Mouse (Mus musculus) megakaryocyte, embryonic 14.5 days (primary cell): ENCODE measurements around the gene Akr1c18. TPM values are rescaled to one million over a fixed set of nuclear protein-coding genes. Genes with fewer than 3 reads are reported as not detected.
"Not testable (repeated sequence)": the region's sequence is repeated elsewhere in the genome, so short reads cannot be mapped to it uniquely, and the experiment has no call there.

Experiments used
- H3K27me3 ChIP-seq: replicated peaks from 2 replicates; pipeline ENCODE3; 2012; ENCODE audit warnings: inconsistent platforms
- H3K36me3 ChIP-seq: replicated peaks from 2 replicates; pipeline ENCODE3; 2012; ENCODE audit warnings: low read length, inconsistent platforms, mixed read lengths
- H3K4me1 ChIP-seq: 2 replicates; pipeline ENCODE4 v1.6.1; 2012; ENCODE audit warnings: inconsistent platforms
- H3K4me3 ChIP-seq: replicated peaks from 2 replicates; pipeline ENCODE3; 2012; ENCODE audit warnings: moderate library complexity, mild to moderate bottlenecking, inconsistent platforms
- H3K9me3 ChIP-seq: 2 replicates; pipeline ENCODE4 v1.6.1; 2012; ENCODE audit warnings: inconsistent platforms
- FLI1 ChIP-seq: IDR thresholded peaks from 2 replicates; pipeline ENCODE4 v1.6.1; 2012; ENCODE audit warnings: low read length, inconsistent platforms, mixed read lengths
- GATA1 ChIP-seq: IDR thresholded peaks from 3 replicates; pipeline ENCODE4 v1.6.1; 2012; ENCODE audit warnings: mixed read lengths, low read length, inconsistent platforms, borderline replicate concordance
- polyA plus RNA-seq: library from polyadenylated mRNA; stranded (reverse); fragments of >175 nt; gene quantifications from 2 replicates; pipeline ENCODE4 v1.2.3, GENCODE M21; 2012; ENCODE audit warnings: low replicate concordance; ENCODE audit not compliant: insufficient read depth

Gene Akr1c18
- not detected in 2 replicates for polyA plus RNA-seq

- Histone ChIP-seq H3K27me3 (no peaks in the 10 kb centered on the region), H3K9me3 (no peaks in the 10 kb centered on the region), H3K4me1 (no peaks in the 10 kb centered on the region), H3K4me3 (no peak within 1 kb of the TSS), H3K36me3 (no peaks in the 10 kb centered on the region)
- no peak for TF ChIP-seq FLI1
- TF ChIP-seq GATA1 = no peak
Measured at GRCm38 (mm10) chr13:4150518-4150917, at the start of gene Akr1c18. Gene Akr1c18, minus strand, starts transcription at chr13:4150654.

GRCm38 (mm10) chr13:4192511-4192910 lies 42.1 kb upstream of the Akr1c18 start:
- Histone ChIP-seq H3K27me3 (no peaks in the 10 kb centered on the region), H3K36me3 (peaks cover 13% of the 10 kb centered on the region), H3K9me3 (no peaks in the 10 kb centered on the region), H3K4me3 (no peak overlapping the region), H3K4me1 (peaks cover 30% of the 10 kb centered on the region)
- TF ChIP-seq FLI1 = no peak
- TF ChIP-seq GATA1 = no peak

GRCm38 (mm10) chr13:4190904-4191303 lies 40.5 kb upstream of the Akr1c18 start, which contains the start of gene Akr1c13:
Gene Akr1c13, plus strand, starts transcription at chr13:4191150.
- H3K4me3 ChIP-seq = peak within 1 kb of the TSS; percentile 85
- TF ChIP-seq GATA1 = no peak
- TF ChIP-seq FLI1 = no peak
- H3K36me3 ChIP-seq = no peaks in the 10 kb centered on the region
- no peaks in the 10 kb centered on the region for H3K9me3 ChIP-seq
- H3K4me1 ChIP-seq = peaks cover 30% of the 10 kb centered on the region
- no peaks in the 10 kb centered on the region for H3K27me3 ChIP-seq

- Histone ChIP-seq H3K4me3 (no peak overlapping the region), H3K27me3 (no peaks in the 10 kb centered on the region), H3K4me1 (peaks cover 30% of the 10 kb centered on the region), H3K9me3 (peaks cover 2% of the 10 kb centered on the region; the same call in 1 of the 2 replicates), H3K36me3 (no peaks in the 10 kb centered on the region)
- TF ChIP-seq FLI1 (no peak), GATA1 (no peak)
Measured at GRCm38 (mm10) chr13:4188174-4188573, 37.7 kb upstream of the Akr1c18 start.

GRCm38 (mm10) chr13:4186641-4187411 lies 36.4 kb upstream of the Akr1c18 start:
- not testable (repeated sequence) for H3K9me3 ChIP-seq, H3K36me3 ChIP-seq, H3K4me3 ChIP-seq, H3K27me3 ChIP-seq
- peak; percentile 82; the same call in 2 of the 3 replicates for TF ChIP-seq GATA1
- peaks cover 20% of the 10 kb centered on the region for H3K4me1 ChIP-seq

- Histone ChIP-seq H3K4me1 (peaks cover 5% of the 10 kb centered on the region; the same call in 1 of the 2 replicates), H3K27me3 (no peaks in the 10 kb centered on the region), H3K4me3 (no peak overlapping the region), H3K36me3 (no peaks in the 10 kb centered on the region), H3K9me3 (peaks cover 11% of the 10 kb centered on the region)
- TF ChIP-seq GATA1 = no peak
- no peak for TF ChIP-seq FLI1
Measured at GRCm38 (mm10) chr13:4183116-4183515, 32.7 kb upstream of the Akr1c18 start.

GRCm38 (mm10) chr13:4181321-4181720 lies 30.9 kb upstream of the Akr1c18 start:
- not testable (repeated sequence) for H3K4me1 ChIP-seq, H3K27me3 ChIP-seq, H3K36me3 ChIP-seq, H3K4me3 ChIP-seq
- H3K9me3 ChIP-seq = peaks cover 11% of the 10 kb centered on the region

- Histone ChIP-seq H3K4me3 (no peak overlapping the region), H3K27me3 (no peaks in the 10 kb centered on the region), H3K4me1 (no peaks in the 10 kb centered on the region), H3K9me3 (no peaks in the 10 kb centered on the region), H3K36me3 (no peaks in the 10 kb centered on the region)
- no peak for TF ChIP-seq FLI1
- TF ChIP-seq GATA1 = no peak
Measured at GRCm38 (mm10) chr13:4172978-4173377, 22.5 kb upstream of the Akr1c18 start.

GRCm38 (mm10) chr13:4168006-4168405 lies 17.6 kb upstream of the Akr1c18 start:
- no peaks in the 10 kb centered on the region for H3K27me3 ChIP-seq
- no peak overlapping the region for H3K4me3 ChIP-seq
- H3K4me1 ChIP-seq = no peaks in the 10 kb centered on the region
- H3K36me3 ChIP-seq = no peaks in the 10 kb centered on the region
- TF ChIP-seq GATA1 (no peak), FLI1 (no peak)
- no peaks in the 10 kb centered on the region for H3K9me3 ChIP-seq

GRCm38 (mm10) chr13:4155286-4155685 lies 4.8 kb upstream of the Akr1c18 start:
- no peak overlapping the region for H3K4me3 ChIP-seq
- no peaks in the 10 kb centered on the region for H3K4me1 ChIP-seq
- TF ChIP-seq FLI1 (no peak), GATA1 (no peak)
- no peaks in the 10 kb centered on the region for H3K36me3 ChIP-seq
- H3K27me3 ChIP-seq = no peaks in the 10 kb centered on the region
- no peaks in the 10 kb centered on the region for H3K9me3 ChIP-seq

- TF ChIP-seq GATA1 (no peak), FLI1 (no peak)
- no peaks in the 10 kb centered on the region for H3K9me3 ChIP-seq
Measured at GRCm38 (mm10) chr13:4153593-4153992, 3.1 kb upstream of the Akr1c18 start.

More at GRCm38 (mm10) chr13:4153593-4153992, 3.1 kb upstream of the Akr1c18 start:
- H3K4me3 ChIP-seq = no peak overlapping the region
- no peaks in the 10 kb centered on the region for H3K27me3 ChIP-seq
- no peaks in the 10 kb centered on the region for H3K4me1 ChIP-seq
- H3K36me3 ChIP-seq = no peaks in the 10 kb centered on the region
